Mouse (Mus musculus) embryonic facial prominence, embryonic 15.5 days (tissue): Measurements from ENCODE around the gene Slc6a12. TPM values are rescaled to one million over a fixed set of nuclear protein-coding genes. Genes with fewer than 3 reads are reported as not detected.

Source experiments
- ATAC-seq: fragments of 200-750 bp; cut with Nextera tagmentation; 2 replicates; pipeline ENCODE4 v1.8.0; 2017; ENCODE audit warnings: low read depth, moderate TSS enrichment; ENCODE audit not compliant: insufficient number of reproducible peaks, low FRiP score, low TSS enrichment
- H3K27ac ChIP-seq: fragments of 300-500 bp; sonication (generic); replicated peaks from 2 replicates; pipeline ENCODE4 v1.5.1; 2015; ENCODE audit warnings: mild to moderate bottlenecking, inconsistent platforms
- H3K27me3 ChIP-seq: fragments of 300-500 bp; sonication (generic); 2 replicates; pipeline ENCODE4 v1.6.1; 2015; ENCODE audit warnings: inconsistent platforms
- H3K36me3 ChIP-seq: fragments of 300-500 bp; sonication (generic); 2 replicates; pipeline ENCODE4 v1.6.1; 2015; ENCODE audit warnings: mild to moderate bottlenecking, inconsistent platforms
- H3K4me1 ChIP-seq: fragments of 300-500 bp; sonication (generic); 2 replicates; pipeline ENCODE4 v1.6.1; 2015; ENCODE audit warnings: inconsistent platforms
- H3K4me2 ChIP-seq: fragments of 300-500 bp; sonication (generic); replicated peaks from 2 replicates; pipeline ENCODE4 v1.6.1; 2015; ENCODE audit warnings: mild to moderate bottlenecking, inconsistent platforms
- H3K4me3 ChIP-seq: fragments of 300-500 bp; sonication (generic); replicated peaks from 2 replicates; pipeline ENCODE4 v1.5.1; 2015; ENCODE audit warnings: mild to moderate bottlenecking, inconsistent platforms
- H3K9ac ChIP-seq: fragments of 300-500 bp; sonication (generic); 2 replicates; pipeline ENCODE4 v1.6.1; 2015; ENCODE audit warnings: inconsistent platforms
- H3K9me3 ChIP-seq: fragments of 300-500 bp; sonication (generic); replicated peaks from 2 replicates; pipeline ENCODE4 v1.6.1; 2016; ENCODE audit warnings: inconsistent platforms
- WGBS: fragments of 180-500 bp; shearing (Covaris S2); methylation state at CpG from one replicate; pipeline ENCODE4 v1.1.7; 2015; 5-methylcytosine and 5-hydroxymethylcytosine counted together
- polyA plus RNA-seq: library from polyadenylated mRNA; unstranded; fragments of >200 nt; fragmentation: Nextera tagmentation; extraction: Ambion mirVana; gene quantifications from 2 replicates; pipeline ENCODE4 v1.2.1, GENCODE M21; 2015

Gene Slc6a12
- polyA plus RNA-seq, 1 experiment from 2014 or later, result not detected

DNA sequence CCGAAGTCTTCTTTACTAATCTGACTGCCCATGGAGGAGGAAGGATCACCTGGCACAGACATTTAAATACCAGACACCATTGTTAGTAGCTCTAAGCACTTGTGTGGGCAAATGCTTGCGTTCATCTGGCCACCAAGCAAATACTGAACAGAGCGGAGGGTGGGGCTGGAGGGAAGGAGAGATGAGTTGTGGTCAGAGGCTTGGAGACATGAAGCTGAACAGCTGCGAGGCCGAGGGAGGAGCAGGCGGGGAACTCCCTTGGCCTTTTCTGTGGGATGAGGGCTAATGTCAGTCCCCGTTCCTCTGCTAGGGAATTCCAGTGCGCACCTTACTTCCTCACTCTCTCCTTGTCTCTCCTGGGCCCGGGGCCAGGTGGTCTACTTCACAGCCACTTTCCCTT lies 17.1 kb upstream of the Slc6a12 start:
- Histone ChIP-seq H3K4me2 (no peak overlapping the region), H3K4me1 (peaks cover 5% of the 10 kb centered on the region; the same call in 1 of the 2 replicates), H3K27me3 (no peaks in the 10 kb centered on the region), H3K36me3 (no peaks in the 10 kb centered on the region), H3K9ac (no peak overlapping the region), H3K27ac (no peak overlapping the region), H3K4me3 (no peak overlapping the region), H3K9me3 (no peaks in the 10 kb centered on the region)
- ATAC-seq, result no peak
- WGBS, result 56% methylated on average over 9 of the region's 9 CpGs

DNA sequence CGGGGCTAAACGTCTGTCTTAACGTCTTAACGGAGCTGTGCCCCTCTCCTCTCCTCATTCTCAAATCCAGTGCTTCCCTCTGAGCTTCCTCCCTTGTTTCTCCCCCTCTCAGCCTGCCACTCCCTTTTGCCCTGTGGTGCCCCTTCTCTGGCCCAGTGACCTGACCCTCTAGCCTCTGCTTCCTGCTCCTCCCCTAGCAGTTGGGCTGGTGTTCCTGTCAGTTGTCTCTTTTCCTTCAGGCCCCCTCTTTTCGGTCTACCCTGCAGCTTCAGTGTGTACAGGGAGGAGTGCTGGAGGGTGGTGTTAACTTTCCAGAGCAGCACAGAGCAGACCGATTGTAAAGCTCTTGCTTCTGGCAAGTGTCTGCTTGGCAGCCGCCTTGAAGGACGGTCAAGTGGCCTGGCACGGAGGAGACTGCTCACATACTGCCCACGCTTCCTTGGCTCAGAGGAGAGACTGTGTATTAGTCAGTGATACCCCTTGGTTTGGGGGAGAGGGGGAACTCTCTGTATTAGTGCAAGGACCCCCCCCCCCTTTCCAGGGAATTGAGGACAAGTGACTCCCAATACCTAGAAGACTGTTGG lies 16.3 kb upstream of the Slc6a12 start:
- ATAC-seq, result no peak
- no peaks in the 10 kb centered on the region for H3K9me3 ChIP-seq
- no peaks in the 10 kb centered on the region for H3K36me3 ChIP-seq
- 33% methylated on average over 10 of the region's 10 CpGs for WGBS
- no peak overlapping the region for H3K27ac ChIP-seq
- H3K4me2 ChIP-seq, result no peak overlapping the region
- H3K4me1 ChIP-seq, result peaks cover 5% of the 10 kb centered on the region; the same call in 1 of the 2 replicates
- no peak overlapping the region for H3K9ac ChIP-seq
- no peak overlapping the region for H3K4me3 ChIP-seq
- no peaks in the 10 kb centered on the region for H3K27me3 ChIP-seq

GRCm38 (mm10) chr6:121328417-121328884 lies 14.4 kb upstream of the Slc6a12 start:
- Histone ChIP-seq H3K27ac (no peak overlapping the region), H3K4me1 (peaks cover 5% of the 10 kb centered on the region; the same call in 1 of the 2 replicates), H3K4me3 (no peak overlapping the region), H3K36me3 (no peaks in the 10 kb centered on the region), H3K27me3 (no peaks in the 10 kb centered on the region), H3K9me3 (no peaks in the 10 kb centered on the region), H3K9ac (no peak overlapping the region), H3K4me2 (no peak overlapping the region)
- no peak for ATAC-seq
- WGBS, result 55% methylated on average over 9 of the region's 9 CpGs

DNA sequence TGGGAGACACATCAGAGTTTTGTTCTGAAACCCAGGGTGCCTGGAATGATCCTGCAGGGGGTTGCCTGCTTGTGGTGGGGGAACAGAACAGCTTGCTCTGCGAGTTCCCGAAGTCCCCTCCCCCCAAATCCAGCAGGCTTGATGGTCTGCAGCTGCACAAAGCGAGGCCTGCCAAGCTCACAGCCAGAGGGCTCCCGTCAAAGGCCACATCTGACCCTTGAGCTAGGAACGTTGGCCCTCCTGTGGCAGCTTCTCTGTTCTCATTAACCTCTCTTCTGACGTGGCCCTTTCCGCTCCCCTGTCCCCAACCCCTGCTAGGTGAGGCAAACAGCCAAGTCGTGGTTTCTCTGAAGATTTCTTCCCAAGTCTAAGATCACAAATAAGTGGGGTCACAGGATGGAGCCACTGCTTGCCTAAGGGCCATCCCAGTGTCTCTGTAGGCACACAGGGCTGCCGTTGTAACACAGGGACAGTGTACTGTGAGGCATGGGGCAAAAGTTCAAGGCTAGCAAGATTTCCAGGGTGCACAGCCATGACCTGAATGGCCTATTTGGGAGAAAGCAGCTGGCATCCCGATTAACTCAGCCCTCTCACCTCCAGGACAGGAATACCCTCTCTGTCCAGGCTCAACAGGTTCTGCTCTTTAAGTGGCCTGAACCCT lies 12.9 kb upstream of the Slc6a12 start:
- 15% methylated on average over 10 of the region's 10 CpGs for WGBS
- no peaks in the 10 kb centered on the region for H3K9me3 ChIP-seq
- H3K9ac ChIP-seq, result no peak overlapping the region
- no peak overlapping the region for H3K27ac ChIP-seq
- no peaks in the 10 kb centered on the region for H3K27me3 ChIP-seq
- no peak overlapping the region for H3K4me3 ChIP-seq
- no peaks in the 10 kb centered on the region for H3K36me3 ChIP-seq
- H3K4me1 ChIP-seq, result peaks cover 5% of the 10 kb centered on the region; the same call in 1 of the 2 replicates
- H3K4me2 ChIP-seq, result no peak overlapping the region
- no peak for ATAC-seq

DNA sequence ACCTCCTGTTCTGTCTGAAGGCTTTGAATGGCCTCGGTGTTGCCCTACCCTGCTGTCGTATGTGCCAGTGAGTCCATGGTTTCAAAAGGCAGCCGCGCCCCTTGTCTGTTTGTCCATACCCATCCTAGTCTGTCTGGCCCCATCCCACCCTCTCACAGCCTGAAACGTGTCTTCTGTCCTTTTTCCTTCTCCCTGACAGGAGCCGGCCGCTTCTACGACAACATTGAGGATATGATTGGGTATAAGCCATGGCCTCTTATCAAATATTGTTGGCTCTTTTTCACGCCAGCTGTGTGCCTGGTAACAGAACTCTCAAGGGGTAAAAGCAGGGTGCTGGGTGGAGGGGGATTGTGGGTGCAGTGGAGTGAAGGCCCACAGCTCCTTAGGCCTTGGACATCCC lies 7.0 kb upstream of the Slc6a12 start:
- H3K9ac ChIP-seq, result no peak overlapping the region
- H3K4me3 ChIP-seq, result no peak overlapping the region
- no peak overlapping the region for H3K27ac ChIP-seq
- no peaks in the 10 kb centered on the region for H3K36me3 ChIP-seq
- no peaks in the 10 kb centered on the region for H3K27me3 ChIP-seq
- no peak overlapping the region for H3K4me2 ChIP-seq
- no peaks in the 10 kb centered on the region for H3K9me3 ChIP-seq
- 88% methylated on average over 9 of the region's 9 CpGs for WGBS
- no peak for ATAC-seq
- H3K4me1 ChIP-seq, result no peaks in the 10 kb centered on the region

DNA sequence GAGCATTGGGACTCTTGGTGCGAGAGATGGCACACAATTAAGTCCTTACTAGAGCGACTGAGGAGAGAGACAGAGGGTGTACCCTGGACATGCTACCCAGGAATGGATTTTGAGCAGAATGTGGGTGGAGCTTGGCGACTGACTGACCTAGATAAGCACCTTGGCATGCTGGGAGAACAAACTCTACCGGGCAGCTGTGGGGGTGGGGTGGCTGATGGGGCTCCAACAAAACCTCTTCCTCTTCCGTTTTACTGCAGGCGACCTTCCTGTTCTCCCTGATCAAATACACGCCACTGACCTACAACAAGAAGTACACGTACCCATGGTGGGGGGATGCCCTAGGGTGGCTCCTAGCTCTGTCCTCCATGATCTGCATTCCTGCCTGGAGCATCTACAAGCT lies 6.3 kb upstream of the Slc6a12 start:
- Histone ChIP-seq H3K4me1 (no peaks in the 10 kb centered on the region), H3K4me3 (no peak overlapping the region), H3K27ac (no peak overlapping the region), H3K27me3 (no peaks in the 10 kb centered on the region), H3K4me2 (no peak overlapping the region), H3K36me3 (no peaks in the 10 kb centered on the region), H3K9ac (no peak overlapping the region), H3K9me3 (no peaks in the 10 kb centered on the region)
- no peak for ATAC-seq
- 62% methylated on average over 8 of the region's 8 CpGs for WGBS

- no peak for ATAC-seq
- 90% methylated on average over 9 of the region's 9 CpGs for WGBS
Measured at GRCm38 (mm10) chr6:121337229-121337628, 5.6 kb upstream of the Slc6a12 start.

DNA sequence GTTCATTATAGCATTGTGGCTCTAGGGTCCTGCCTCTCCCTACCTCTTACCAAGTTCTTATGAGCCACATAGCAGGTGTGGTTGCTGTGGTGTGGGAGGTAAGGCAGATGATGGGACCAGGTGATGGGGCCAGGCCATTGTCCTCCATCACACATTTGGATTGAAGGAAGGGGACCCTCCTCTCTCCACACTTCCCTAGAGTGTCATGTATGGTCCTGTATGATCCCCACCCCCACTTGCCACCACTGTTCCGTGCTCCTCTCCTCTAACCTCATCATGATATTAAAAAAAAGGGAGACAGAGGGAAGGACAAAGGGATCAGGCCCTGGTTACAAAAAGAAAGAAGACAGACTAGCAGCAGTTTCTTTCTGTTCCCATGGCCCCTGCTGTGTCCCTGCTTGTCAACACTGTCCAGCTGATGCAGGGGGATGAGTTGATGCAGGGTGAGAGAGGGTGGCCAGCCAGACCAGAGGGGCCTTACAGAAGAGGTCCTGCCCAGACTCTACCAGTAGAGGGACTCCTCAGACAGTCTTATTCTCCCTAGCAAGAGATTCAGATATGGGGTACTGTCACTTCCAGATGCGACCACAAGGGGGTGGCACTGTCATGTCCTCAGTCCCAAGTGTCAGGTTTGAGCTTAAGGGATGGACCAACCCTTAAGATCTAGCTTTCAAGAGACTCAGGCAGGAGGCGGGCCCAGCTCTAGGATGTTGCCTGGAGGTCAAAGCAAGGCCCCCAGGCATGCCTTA lies 4.9 kb upstream of the Slc6a12 start:
- Histone ChIP-seq H3K27me3 (no peaks in the 10 kb centered on the region), H3K27ac (no peak overlapping the region), H3K9me3 (no peaks in the 10 kb centered on the region), H3K4me1 (no peaks in the 10 kb centered on the region), H3K36me3 (no peaks in the 10 kb centered on the region), H3K4me2 (no peak overlapping the region), H3K9ac (no peak overlapping the region), H3K4me3 (no peak overlapping the region)
- no peak for ATAC-seq
- 35% methylated on average over 3 of the region's 3 CpGs for WGBS

More at GRCm38 (mm10) chr6:121337229-121337628, 5.6 kb upstream of the Slc6a12 start:
- H3K9ac ChIP-seq, result no peak overlapping the region
- H3K4me2 ChIP-seq, result no peak overlapping the region
- no peaks in the 10 kb centered on the region for H3K9me3 ChIP-seq
- H3K4me3 ChIP-seq, result no peak overlapping the region
- H3K27ac ChIP-seq, result no peak overlapping the region
- no peaks in the 10 kb centered on the region for H3K4me1 ChIP-seq
- H3K36me3 ChIP-seq, result no peaks in the 10 kb centered on the region
- H3K27me3 ChIP-seq, result no peaks in the 10 kb centered on the region

- Histone ChIP-seq H3K4me2 (no peak overlapping the region), H3K27ac (no peak overlapping the region), H3K9me3 (no peaks in the 10 kb centered on the region), H3K4me3 (no peak overlapping the region), H3K4me1 (no peaks in the 10 kb centered on the region), H3K9ac (no peak overlapping the region), H3K36me3 (no peaks in the 10 kb centered on the region), H3K27me3 (0 out of 2 replicates have a peak, but pooled peaks cover 3% of the 10 kb centered on the region)
- WGBS, result 44% methylated on average over 4 of the region's 4 CpGs
- ATAC-seq, result no peak
Measured at GRCm38 (mm10) chr6:121338519-121338896, 4.4 kb upstream of the Slc6a12 start.

DNA sequence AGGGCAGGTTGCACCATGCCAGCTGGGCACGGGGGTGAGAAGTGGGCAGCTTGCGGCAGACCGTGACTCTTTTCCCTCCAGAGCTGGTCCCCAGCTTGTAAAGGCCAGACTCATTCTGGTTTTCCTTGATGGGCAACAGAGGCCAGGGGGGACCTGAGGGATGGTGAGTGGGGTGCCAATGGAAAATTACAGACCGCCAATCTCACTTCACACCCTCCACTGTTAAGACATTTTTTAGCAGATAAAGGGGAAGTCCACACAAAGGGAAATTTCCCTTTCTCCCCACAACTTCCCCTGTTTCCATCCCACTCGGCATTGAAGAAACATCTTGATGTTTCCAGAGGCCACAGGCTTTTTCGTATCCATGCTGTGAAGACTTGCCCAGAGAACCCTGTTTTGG lies 1.2 kb upstream of the Slc6a12 start:
- no peak for ATAC-seq
- Histone ChIP-seq H3K4me3 (no peak overlapping the region), H3K27ac (no peak overlapping the region), H3K36me3 (no peaks in the 10 kb centered on the region), H3K4me1 (no peaks in the 10 kb centered on the region), H3K9ac (no peak overlapping the region), H3K27me3 (0 out of 2 replicates have a peak, but pooled peaks cover 4% of the 10 kb centered on the region), H3K9me3 (no peaks in the 10 kb centered on the region), H3K4me2 (no peak overlapping the region)
- 81% methylated on average over 6 of the region's 6 CpGs for WGBS

DNA sequence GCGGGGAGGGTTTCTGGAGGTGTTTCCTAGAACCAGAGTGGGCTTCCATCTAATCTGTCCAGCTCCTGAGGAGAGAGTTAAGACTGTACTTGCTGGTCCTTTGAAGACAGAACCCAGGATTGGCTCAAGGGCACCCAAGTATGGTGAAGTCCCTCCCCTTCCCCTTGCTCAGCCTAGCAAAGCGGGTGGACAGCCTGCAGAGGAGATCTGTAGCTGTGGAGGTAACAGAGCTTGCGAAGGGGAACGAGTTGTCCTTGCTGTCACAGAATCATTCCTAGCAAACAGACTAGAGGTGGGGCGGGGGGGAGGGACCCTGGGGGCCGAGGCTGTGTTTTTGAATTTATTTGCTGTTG lies 871 bp downstream of the Slc6a12 start:
- H3K9me3 ChIP-seq, result no peaks in the 10 kb centered on the region
- H3K9ac ChIP-seq, result no peak overlapping the region
- H3K4me2 ChIP-seq, result no peak overlapping the region
- H3K27ac ChIP-seq, result no peak overlapping the region
- no peak overlapping the region for H3K4me3 ChIP-seq
- H3K27me3 ChIP-seq, result 0 out of 2 replicates have a peak, but pooled peaks cover 4% of the 10 kb centered on the region
- H3K36me3 ChIP-seq, result no peaks in the 10 kb centered on the region
- no peak for ATAC-seq
- 62% methylated on average over 6 of the region's 6 CpGs for WGBS
- no peaks in the 10 kb centered on the region for H3K4me1 ChIP-seq
